Mouse (Mus musculus) layer of hippocampus, postnatal 36 days (tissue): ENCODE data around the gene Thsd4. TPM values are rescaled to one million over a fixed set of nuclear protein-coding genes. Genes with fewer than 3 reads are reported as not detected.
"Not testable (repeated sequence)": the region's sequence is repeated elsewhere in the genome, so short reads cannot be mapped to it uniquely, and the experiment has no call there.

Experiments
- DNase-seq, 2 experiments: peaks; one replicate each; pipeline ENCODE4 v3.0.0; 2022
- total RNA-seq, 2 experiments: library from RNA; stranded (reverse); gene quantifications; 2 replicates each; pipeline ENCODE4 v1.2.3; 2021

The Thsd4 gene
- total RNA-seq, 2 experiments from 2014 or later = 22.9 to 25.7 TPM

DNA sequence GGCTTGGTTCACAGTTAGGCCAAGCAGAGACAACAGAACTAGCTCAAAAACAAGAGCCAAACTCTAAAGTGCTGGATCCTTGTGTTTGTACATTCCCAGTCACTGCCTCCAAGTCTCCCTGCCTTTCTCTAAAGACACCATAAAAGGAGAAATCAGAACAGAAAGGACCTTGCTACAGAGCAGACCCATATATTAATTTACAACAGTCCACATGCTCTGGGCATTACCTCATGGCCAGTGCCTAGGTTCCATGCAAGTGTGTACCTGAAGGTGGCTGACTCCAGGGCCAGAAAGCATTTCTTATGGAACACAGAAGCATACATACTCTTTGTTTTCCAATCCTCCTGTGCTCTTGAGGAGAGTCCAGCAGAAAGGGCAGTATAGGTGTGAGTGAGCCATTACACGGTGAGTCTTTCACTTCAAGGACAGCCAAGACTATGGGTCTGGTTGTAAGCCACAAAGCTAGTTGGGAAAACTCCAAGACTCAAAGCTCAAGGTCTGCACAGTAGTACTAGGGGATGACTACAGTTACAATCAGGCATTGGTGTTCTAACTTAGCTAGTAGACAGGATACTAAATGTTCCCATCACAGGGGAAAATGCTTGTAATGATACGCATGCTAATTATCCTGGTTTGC lies 216.5 kb downstream of the Thsd4 start:
- no peak for DNase-seq

DNA sequence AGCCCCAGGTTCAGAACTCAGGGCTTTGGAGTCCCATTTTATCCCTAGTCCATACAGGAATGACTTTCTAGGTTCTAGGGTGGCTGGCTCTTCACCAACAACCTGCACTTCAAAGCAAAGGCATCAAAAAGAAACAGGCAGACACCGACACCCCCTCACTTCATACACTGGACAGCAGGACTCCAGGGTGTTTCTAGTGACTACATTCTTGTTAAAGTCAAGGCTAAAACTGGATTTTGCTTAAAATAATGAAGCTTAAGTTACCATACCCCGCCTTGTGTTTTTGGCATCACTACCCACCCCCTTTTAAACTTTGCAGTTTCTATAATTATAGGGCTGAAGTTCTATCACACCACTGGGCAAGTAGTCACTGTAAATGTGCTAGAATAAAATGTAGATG lies 225.6 kb downstream of the Thsd4 start:
- DNase-seq = no peak

DNA sequence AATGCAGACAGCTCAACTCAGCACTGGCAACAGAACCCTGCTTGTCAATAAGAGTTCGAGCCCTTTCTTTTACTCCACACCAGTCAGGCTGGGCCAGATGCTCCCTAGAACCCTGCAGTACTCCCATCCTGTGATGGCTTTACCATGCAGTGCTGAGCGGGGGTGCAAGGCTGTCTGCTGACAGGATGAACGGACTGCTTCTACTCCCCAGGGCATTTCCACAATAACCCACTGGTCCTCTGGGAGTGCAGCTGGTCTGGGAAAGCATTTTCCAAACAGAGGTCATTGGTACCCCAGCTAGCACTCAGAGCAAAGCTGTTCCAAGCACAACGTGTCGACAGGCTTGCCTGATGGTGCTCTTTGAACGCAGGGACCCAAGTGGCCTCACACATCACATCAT lies 226.6 kb downstream of the Thsd4 start:
- no peak for DNase-seq

DNA sequence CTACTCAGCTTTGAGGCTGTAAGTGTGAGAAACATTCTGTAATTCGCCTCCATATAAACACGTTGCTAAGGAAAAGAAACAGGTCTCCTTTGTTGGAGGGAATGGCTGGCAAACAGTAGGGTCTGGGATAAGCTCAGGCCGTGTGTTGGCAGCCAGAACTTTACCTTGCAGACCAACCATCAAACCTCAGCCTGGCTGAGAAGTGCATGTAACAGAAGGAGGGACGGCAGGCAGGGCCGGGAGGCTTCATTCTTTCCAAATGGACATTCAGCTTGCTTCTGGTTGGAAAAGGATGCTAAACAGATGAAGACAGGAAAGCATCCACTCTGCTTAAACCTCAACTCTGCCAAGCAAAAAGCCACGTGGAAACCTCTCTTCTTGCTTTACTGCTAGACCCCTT lies 228.7 kb downstream of the Thsd4 start:
- no peak for DNase-seq

DNA sequence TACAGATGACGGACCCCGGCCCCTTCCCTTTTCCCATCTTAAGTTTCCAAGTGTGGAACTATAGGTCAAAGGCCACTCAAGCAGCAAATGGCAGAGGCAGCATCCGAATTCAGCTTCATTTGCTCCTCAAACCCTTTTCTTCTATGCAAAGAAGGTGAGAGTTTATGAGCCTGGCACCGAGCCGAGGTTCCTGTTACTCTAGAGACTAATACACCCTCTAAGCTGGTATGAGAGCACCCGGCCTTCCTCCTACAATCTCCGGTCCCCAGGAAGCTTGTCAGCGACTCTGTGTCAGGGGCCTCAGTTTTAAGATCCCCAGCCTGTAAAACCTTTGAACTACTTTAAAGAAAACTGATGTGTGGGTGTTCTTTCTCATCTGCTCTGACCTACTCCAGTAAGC lies 231.1 kb downstream of the Thsd4 start:
- DNase-seq = no peak

DNA sequence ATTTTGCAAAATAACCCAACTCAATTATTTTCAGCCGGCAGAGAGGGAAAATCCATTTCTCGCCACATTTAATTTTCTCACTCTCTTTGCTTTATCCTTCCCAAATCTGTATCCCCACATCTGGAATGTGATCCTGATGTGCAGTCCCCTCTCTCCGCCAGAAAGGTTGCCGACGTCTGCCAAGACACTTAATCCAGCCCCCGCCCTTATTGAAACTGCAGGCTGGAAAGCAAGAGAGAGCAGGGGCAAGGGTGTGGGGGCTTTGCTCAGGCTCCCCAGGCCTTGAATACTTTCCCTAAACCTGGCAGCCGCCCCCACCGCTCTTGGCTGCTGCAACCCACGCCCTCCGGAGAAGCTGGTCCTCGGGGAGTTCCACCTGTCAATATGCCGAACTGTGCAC lies 233.1 kb downstream of the Thsd4 start:
- no peak for DNase-seq

DNA sequence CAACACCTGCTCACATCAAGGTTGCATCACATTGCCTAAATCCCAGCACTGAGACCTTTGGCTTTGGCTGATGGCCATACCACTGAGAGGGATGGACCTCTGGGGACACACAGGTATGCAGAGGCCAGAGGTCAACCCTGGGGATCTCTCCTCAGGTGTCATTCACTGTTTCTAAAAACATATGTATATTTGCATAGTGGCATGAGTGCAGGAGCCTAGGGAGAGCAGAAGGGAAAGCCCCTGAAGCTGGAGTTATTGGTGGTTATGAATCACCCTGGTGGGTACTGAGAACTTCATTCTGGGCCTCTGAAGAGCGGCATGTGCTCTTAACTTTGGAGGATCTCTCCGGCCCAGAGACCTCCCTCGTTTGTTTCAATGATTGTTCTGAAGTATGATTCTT lies 235.5 kb downstream of the Thsd4 start:
- no peak for DNase-seq

DNA sequence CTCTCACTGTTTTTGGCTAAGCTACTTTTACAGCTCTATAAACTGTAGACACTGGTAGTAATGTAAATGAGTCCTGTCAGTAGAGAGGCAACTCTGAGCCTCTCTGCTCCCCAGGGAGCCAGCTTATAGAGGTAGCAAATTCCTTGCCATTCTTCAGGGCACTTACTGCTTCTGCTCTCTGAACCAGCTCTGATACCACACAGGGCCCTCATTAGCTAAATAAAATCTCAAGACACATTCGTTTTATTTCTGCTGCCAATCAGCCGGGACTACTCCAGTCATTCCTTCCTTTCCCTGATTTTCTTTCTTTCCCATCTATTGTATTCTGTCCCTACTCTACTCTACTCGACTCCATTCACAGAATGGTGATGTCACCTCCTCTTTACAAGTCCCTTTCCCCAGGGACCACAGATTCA lies 236.8 kb downstream of the Thsd4 start:
- DNase-seq = no peak

DNA sequence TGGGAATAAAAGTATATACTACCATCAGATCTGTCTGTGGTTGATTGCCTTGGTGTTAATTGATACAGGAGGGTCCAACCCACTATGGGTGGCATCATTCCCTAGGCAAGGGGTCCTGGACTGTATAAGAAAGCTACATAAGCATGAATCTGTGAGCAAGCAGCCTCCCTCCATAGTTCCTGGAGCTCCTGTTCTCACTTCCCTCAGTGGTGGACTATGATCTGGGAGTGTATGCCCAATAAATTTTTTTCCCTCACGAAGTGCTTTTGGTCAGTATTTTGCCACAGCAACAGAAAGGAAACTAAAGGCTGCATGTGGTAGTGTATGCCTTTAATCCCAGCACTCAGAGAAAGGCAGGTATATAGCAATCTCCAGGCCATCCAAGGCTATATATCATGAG lies 237.5 kb downstream of the Thsd4 start:
- DNase-seq = no peak

DNA sequence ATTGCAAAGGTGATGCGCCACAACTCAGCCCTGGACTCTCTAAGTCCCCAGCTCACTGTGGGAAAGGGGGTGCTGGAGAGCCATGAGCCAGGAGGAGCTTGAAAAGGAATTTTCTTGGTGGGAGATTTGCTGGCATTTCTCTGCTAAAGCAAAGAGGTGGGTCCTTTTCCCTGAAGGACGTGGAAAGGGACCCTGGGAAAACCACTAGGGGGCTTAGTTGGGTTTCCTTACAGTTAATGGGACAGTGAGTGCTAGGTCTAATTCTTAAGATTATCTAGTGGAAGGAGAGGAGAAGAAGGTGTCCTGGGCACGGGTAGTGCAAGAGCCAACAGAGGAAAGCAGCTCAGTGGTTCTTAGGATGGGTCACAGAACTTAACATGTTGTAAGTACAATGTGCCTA lies 238.3 kb downstream of the Thsd4 start:
- DNase-seq = no peak

DNA sequence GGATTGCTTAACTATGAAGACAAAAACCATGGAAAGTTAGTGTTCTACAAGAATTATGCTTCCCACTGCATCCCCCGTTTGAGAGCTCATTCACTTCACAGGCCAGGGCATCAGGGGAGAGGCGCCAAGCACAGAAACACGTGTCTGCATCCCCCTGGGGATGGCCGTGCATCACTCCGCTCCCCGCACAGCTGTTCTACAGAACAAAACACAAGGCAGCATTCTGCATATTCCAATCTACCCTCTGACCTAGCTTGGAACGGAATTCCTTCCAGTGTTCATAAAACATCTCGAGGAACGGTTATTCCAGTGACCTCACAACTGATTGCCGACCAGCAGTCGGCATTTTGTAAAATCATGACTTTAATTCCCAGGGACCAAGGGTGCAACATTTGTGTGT lies 240.6 kb downstream of the Thsd4 start:
- DNase-seq = no peak

DNA sequence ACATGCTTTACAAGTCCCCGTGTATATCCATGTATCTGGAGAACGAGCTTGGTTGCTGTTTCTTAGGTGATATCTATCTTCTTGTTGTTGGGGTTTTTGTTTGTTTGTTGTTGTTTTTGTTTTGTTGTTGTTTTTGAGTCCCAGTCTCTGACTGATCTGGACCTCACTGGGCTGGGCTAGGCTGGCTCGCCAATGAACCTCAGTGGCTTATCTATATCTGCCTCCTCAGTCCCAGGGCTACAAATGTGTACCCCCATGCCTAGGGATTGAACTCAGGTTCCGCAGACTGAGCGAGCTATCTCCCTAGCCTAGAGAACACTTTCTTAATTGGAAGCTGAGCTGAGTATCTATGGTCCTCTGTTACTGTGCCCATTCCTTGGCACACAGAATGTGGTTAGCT lies 241.1 kb downstream of the Thsd4 start:
- no peak for DNase-seq

DNA sequence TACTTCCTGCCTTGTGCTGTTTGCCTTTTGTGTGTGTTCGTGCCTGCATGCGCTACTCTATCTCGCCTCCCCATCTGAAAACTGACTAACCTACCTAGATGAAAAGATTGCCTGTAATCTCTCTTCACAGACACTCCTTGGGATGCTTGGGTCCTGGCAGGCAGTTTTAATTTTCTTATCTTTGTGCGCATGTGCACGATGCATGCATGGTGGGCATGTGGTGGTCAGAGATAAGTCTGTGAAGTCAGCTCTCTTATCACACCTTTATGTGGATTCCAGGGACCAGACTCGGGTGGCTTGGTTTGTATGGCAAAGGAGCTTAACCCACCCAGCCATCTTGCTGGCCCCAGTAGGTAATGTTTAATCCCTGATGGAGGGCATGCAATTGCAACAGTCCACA lies 242.3 kb downstream of the Thsd4 start:
- DNase-seq = no peak

DNA sequence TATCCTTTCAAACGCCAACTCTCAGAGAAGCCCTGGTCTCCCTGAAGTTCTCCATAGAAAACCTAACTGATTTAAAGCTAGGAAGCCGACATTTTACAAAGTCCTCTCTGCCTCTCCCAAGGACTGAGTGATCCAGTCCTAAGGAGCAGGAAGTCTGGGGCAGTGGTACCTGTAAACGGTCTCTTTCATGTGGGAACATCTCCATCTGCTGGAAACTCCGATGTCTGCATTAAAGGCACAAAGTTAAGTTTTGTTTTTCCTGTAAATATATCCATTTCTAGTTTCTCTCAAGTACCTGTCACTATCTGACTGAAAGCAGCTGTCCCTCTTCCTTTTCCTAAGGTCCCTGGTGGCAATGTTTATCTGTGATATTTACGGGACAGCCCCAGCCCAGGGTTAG lies 245.5 kb downstream of the Thsd4 start:
- DNase-seq = no peak

DNA sequence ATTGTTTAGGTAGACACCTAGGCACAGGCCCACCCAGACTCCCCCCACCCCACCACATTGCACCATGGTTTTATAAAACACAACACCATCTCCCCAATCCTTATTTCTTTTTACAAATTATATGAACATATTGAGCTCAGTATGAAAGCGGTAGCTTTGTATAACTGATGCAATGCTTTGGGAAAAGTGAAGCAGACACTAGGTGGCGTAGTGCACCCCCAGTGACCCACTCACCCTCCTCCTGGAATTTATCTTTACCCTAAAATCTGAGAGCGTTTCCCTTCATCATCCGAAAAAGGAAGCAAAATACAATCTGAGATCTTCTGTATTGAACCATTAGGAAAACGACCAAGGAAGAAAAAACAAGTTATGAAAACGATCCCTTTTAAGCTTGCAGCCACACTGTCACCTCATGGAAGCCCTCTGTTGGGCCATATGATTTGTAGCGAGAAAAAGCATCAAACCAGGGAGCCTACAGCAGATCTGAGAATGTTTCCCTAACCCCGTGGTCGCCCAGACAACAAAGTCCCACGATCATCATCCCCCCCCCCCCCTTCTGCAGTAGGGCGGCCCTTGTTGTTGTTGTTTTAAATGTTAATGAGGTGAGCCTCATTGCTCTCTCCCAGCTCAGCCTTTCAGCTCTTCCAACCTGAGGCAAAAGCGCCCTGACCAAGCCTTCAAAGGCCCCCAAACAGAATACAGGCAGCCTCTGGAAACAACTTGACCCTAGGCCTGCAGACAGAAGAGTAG lies 246.3 kb downstream of the Thsd4 start:
- DNase-seq = no peak

DNA sequence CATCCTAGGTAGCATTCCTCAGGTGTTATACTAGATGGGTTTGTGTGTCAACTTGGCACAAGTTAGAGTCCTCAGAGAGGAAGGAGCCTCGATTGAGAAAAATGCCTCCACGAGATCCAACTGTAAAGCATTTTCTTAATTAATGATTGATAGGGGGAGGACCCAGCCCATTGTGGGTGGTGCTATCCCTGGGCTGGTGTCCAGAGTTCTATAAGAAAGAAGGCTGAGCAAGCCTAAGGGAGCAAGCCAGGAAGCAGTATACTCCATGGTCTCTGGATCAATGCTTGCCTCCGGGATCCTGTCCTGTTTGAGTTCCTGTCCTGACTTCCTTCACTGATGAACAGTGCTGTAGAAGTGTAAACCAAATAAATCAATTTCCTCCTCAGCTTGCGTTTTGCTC lies 247.3 kb downstream of the Thsd4 start:
- no peak for DNase-seq

DNA sequence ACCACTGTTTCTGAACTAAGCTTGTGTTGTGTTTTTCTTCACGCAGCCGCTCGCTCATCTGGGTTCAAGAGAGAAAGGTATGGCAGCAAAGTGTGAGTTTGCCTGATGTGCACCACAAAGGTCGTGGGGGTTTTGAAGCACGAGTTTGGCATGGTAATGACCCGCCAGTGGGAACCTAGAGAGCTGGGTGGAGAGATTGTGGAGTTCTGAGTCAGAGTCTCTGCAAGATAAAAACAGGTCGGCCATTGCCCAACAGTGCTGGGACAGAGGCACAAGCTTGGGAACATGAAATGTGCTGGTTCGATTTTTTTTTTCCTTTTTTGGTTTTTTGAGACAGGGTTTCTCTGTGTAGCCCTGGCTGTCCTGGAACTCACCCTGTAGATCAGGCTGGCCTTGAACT lies 249.5 kb downstream of the Thsd4 start:
- DNase-seq = not testable (repeated sequence)

DNA sequence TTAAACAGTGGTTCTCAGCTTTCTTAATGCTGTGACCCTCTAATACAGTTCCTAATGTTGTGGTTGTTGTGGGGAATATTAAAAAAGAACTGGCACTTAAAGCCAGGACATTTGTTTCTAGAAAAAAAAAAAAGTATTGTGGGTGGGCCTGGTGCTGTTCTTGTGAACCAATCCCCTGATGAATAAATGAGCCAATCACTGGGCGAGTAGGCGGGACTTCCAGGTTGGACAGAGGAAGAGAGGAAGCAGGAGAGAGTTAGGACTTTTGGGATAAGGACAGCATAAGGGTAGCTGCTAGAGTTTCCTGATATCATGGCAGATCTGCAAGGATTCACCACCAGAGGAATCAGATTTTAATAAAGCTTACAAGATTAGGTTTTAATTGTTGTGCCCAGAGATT lies 249.9 kb downstream of the Thsd4 start:
- DNase-seq = no peak

DNA sequence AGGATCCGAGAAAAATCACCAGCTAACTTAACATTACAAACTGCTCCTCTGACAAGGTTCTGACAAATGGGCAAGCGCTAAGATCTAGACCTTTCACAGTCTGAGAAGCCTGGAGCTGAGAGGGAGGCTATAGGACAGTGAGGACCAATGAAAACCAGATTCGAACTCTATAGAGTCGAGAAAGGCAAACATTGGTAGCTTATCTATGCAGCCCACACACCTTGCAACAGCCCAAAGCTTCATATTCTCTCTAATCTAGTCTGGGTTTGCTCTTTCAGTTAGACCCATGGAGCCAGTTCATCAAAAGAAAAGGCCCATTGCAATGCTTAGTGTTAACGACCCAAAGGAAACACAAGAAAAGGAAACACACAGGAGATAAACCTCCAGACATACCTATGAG lies 252.0 kb downstream of the Thsd4 start:
- DNase-seq = no peak

DNA sequence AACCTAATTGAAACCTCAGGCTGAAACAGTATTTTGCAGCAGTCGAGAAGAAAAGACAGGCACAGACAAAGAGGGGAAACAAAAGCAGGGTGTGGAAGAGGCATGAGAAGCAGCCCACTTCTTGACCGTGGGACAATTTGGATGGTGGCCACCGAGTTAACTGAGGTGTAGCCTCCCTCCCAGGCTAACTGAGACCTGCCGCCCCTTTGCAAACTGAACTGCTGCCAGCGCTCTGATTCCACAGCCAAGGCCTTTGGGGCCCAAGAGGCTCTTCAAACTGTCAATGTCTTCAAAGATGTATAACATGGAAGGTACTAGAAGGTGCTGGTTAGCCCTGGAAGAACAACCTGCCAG lies 254.6 kb downstream of the Thsd4 start:
- DNase-seq = no peak

DNA sequence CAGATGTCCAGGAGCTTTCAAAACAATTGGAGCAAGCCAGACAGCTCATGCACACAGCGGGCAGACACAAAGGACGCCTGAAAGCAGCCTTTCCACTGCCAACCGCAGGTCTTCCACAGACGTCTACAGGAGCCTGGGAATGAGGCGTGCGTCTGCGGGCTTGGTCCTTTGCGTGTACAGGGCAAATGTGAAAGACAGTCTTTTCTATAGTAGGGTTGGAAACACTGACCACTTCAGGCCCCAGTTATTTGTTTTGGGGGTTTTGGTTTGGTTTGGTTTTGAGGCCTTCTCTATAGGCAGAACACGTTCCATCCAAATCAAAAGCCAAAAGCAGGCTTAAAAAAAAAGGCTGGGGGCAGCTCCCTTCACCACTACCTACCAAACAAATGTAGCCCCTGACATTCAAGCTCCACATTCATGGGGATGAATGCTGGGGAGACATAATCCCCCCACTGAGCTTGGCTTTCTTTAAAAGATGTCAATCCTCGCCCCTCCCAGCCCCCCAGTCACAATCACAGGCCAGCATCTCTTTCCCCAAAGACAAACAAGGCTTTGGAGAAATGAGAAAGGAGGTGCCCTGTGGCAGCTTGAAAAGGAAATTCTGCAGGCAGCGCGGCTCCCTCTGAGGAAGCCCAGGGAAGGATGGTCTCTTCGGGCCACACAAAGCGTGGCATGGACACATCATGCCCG lies 255.1 kb downstream of the Thsd4 start:
- no peak for DNase-seq

DNA sequence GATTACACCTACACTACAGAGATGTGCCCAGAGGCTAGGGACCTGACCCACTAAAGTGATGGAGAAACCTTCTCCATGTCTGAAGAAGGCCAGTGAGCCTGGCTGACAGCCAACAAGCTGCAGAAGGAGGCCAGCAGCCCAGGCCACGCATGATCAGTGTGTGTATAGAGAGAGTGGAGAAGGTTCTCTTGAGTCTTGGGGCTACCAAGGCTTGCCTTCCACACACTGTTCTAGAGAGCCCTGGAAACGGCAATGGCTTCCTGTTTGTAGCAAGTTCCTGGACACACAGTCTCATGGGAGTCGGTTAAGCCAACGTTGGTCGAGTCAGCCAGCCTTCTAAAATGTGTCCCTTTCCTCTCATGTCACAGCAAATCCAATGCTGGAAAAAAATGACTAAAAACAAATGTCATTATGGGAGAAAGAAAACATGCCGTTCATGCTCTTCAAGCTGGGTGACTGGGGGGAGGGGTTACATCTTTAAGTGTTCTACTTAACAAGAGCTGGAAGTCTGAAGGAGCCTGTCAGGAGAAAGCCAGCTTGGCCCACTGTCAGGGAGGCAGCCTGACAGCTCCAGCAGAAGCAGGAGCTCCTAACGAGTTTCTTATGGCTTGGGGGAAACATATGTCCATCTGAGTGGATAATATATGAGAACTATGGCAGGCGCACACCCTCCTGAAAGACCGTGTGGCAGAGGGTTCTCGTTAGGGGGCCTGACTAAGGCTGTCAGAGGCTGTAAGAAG lies 257.1 kb downstream of the Thsd4 start:
- DNase-seq = no peak

DNA sequence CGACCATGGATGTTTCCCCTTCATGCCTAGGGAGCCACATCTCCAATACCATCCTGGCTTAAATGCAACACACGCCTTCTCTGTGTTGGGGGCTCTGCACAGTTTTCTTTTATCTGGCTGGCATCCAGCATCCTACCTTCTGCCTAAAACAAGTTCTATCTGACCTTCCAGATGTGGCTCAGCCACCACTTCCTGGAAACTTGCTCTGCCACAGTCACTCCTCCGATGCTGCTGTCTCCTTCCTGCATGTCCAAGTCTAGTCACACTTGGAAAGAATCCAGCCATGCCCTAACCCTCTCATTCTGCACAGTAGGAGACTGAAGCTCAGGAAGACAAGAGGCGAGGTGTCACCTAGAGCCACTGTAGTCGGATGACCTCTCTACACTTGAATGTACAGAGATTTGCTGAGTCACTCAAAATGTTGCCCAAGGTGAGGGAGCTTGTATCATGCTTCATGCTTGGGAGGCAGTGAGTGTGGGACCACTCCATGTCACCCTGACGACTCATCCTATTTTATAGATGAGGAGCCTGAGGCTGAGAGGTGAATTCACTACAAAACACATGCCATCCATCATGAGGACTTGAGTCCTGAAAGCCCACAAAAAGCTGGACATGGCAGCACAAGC lies 259.2 kb downstream of the Thsd4 start:
- DNase-seq = no peak
